Mouse (Mus musculus): ENCODE measurements at regions not wholly inside any gene's neighbourhood (a gene's known extent, or its start where the extent isn't known, plus 50 kb on each side); places are given as distances from the start of the nearest gene placed in this dataset.

DNA sequence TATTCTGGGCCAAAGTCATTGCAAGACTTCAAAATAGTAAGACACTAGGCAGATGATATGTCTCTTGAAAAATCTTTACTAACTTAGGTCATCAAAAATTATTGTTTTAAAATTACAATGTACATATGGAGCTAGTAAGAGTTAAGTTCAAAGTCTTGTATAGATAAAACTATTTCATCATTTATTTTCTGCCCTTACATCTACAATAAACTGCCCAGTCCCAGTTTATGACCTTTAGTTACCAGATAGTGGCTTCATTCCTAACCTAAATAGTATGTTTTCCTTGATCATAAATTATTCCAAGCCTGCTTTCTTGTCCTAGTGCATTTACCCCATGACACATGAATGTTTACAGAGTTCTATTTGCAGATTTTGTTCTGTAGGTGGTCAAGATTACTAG lies 72.9 kb downstream of the Manea start:
- no peak overlapping the region for H3K4me3 ChIP-seq (ENCODE audit: low read depth, low read length)
- H3K36me3 ChIP-seq (replicated peaks; ENCODE audit: insufficient read depth, low read length), result no peaks in the 10 kb centered on the region
- H3K4me1 ChIP-seq (ENCODE audit: insufficient read depth), result no peaks in the 10 kb centered on the region
- H3K27ac ChIP-seq (ENCODE audit: low read depth), result no peak overlapping the region
- no peaks in the 10 kb centered on the region for H3K9me3 ChIP-seq (ENCODE audit: low read length)
- no peak for ATAC-seq
- H3K9ac ChIP-seq (replicated peaks), result no peak overlapping the region
- no peak for TF ChIP-seq CTCF (IDR thresholded peaks at IDR 0.05; ENCODE audit: low read depth)
- no peak for TF ChIP-seq EP300 (IDR thresholded peaks at IDR 0.05; ENCODE audit: low read depth)
- DNase-seq, result no peak
- no peaks in the 10 kb centered on the region for H3K27me3 ChIP-seq (ENCODE audit: insufficient read depth, low read length)
- no peak overlapping the region for H3K4me2 ChIP-seq (ENCODE audit: low read depth, low read length)

GRCm38 (mm10) chr4:26259230-26260029 lies 87.3 kb downstream of the Manea start:
- H3K9ac ChIP-seq (replicated peaks), result no peak overlapping the region
- no peak overlapping the region for H3K27ac ChIP-seq (ENCODE audit: low read depth)
- no peak overlapping the region for H3K4me3 ChIP-seq (ENCODE audit: low read depth, low read length)
- ATAC-seq (no peak), DNase-seq (no peak)
- no peaks in the 10 kb centered on the region for H3K36me3 ChIP-seq (replicated peaks; ENCODE audit: insufficient read depth, low read length)
- no peaks in the 10 kb centered on the region for H3K4me1 ChIP-seq (ENCODE audit: insufficient read depth)
- TF ChIP-seq EP300 (IDR thresholded peaks at IDR 0.05; ENCODE audit: low read depth) (no peak), CTCF (IDR thresholded peaks at IDR 0.05; ENCODE audit: low read depth) (no peak)
- H3K4me2 ChIP-seq (ENCODE audit: low read depth, low read length), result no peak overlapping the region
- no peaks in the 10 kb centered on the region for H3K9me3 ChIP-seq (ENCODE audit: low read length)
- 45% methylated on average over 1 of the region's 1 CpGs for WGBS (ENCODE audit: insufficient replicate concordance)
- no peaks in the 10 kb centered on the region for H3K27me3 ChIP-seq (ENCODE audit: insufficient read depth, low read length)

DNA sequence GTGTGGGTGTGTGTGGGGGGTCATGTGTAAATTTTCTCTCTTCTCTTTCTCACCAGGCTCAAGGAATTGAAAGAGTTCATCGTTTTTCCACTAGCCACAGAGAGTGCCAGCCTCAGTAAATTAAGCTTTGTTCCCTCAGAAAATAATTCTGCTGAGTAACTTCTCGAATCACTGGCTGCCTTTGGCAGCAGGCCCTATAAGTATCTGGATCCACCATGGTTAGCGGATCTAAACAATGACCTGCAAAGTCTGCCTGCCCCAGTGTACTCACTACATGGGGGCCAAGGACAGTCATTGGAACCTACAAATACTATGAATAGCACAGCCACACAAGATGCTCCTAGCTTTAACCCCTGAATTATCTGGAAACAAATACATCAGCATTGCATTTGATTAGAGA lies 90.8 kb downstream of the Manea start:
- H3K4me3 ChIP-seq (ENCODE audit: low read depth, low read length), result no peak overlapping the region
- no peaks in the 10 kb centered on the region for H3K27me3 ChIP-seq (ENCODE audit: insufficient read depth, low read length)
- no peak overlapping the region for H3K9ac ChIP-seq (replicated peaks)
- DNase-seq (no peak), ATAC-seq (no peak)
- H3K4me2 ChIP-seq (ENCODE audit: low read depth, low read length), result no peak overlapping the region
- no peaks in the 10 kb centered on the region for H3K36me3 ChIP-seq (replicated peaks; ENCODE audit: insufficient read depth, low read length)
- H3K27ac ChIP-seq (ENCODE audit: low read depth), result no peak overlapping the region
- TF ChIP-seq EP300 (IDR thresholded peaks at IDR 0.05; ENCODE audit: low read depth) (no peak), CTCF (IDR thresholded peaks at IDR 0.05; ENCODE audit: low read depth) (no peak)
- H3K9me3 ChIP-seq (ENCODE audit: low read length), result no peaks in the 10 kb centered on the region
- H3K4me1 ChIP-seq (ENCODE audit: insufficient read depth), result no peaks in the 10 kb centered on the region
- WGBS (ENCODE audit: insufficient replicate concordance), result 66% methylated on average over 3 of the region's 3 CpGs

DNA sequence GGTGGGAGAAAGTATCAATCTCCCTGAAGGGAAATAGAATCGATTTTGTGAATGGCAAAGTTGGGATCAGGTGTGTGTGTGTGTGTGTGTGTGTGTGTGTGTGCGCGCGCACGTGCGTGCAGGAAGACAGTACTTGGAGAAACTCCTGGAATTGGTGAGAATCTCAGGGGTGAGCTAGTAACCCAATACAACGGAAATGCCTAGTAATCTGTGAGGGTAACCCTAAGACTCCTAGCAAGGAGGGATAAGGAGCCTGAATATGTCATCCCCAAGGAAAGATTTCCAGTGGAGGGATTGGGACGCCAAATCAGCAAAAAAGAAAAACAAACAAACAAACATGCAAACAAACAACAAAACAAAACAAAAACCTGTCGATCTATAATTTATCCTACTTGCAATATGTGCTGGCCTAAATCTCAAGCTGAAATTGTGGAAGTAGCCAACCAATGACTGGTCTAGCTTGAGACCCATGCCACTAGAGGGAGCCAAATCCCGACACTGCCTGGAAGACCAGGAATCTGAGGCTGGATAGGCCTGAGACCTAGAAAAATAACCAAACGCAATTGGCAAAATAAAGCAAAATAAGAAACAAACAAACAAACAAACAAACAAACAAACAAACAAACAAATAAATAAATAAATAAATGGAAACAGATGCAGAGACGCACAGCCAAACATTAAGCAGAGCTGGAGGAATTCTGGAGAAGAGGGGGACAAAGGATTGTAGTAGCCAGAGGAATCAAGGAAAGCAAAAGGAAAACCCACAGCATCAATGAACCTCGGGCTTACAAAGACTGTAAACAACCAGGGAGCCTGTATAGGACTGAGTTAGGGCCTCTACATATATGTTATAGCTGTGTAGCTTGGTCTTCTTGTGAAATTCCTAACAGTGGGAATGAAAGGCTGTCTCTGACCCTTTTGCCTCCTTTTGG lies 98.5 kb downstream of the Manea start:
- no peak overlapping the region for H3K4me2 ChIP-seq (ENCODE audit: low read depth, low read length)
- no peaks in the 10 kb centered on the region for H3K9me3 ChIP-seq (ENCODE audit: low read length)
- DNase-seq (peak; percentile 69), ATAC-seq (peak; percentile 59; the same call in 1 of the 2 replicates)
- 60% methylated on average over 13 of the region's 13 CpGs for WGBS (ENCODE audit: insufficient replicate concordance)
- H3K9ac ChIP-seq (replicated peaks), result no peak overlapping the region
- no peaks in the 10 kb centered on the region for H3K36me3 ChIP-seq (replicated peaks; ENCODE audit: insufficient read depth, low read length)
- H3K27ac ChIP-seq (ENCODE audit: low read depth), result no peak overlapping the region
- H3K27me3 ChIP-seq (ENCODE audit: insufficient read depth, low read length), result no peaks in the 10 kb centered on the region
- no peak for TF ChIP-seq EP300 (IDR thresholded peaks at IDR 0.05; ENCODE audit: low read depth)
- TF ChIP-seq CTCF (IDR thresholded peaks at IDR 0.05; ENCODE audit: low read depth), result peak; percentile 81
- no peak overlapping the region for H3K4me3 ChIP-seq (ENCODE audit: low read depth, low read length)
- no peaks in the 10 kb centered on the region for H3K4me1 ChIP-seq (ENCODE audit: insufficient read depth)

GRCm38 (mm10) chr4:26223267-26223666 lies 123.4 kb downstream of the Manea start:
- Histone ChIP-seq H3K9ac (replicated peaks) (no peak overlapping the region), H3K4me3 (ENCODE audit: low read depth, low read length) (no peak overlapping the region), H3K4me1 (ENCODE audit: insufficient read depth) (no peaks in the 10 kb centered on the region), H3K36me3 (replicated peaks; ENCODE audit: insufficient read depth, low read length) (no peaks in the 10 kb centered on the region), H3K4me2 (ENCODE audit: low read depth, low read length) (no peak overlapping the region), H3K27me3 (ENCODE audit: insufficient read depth, low read length) (no peaks in the 10 kb centered on the region), H3K9me3 (ENCODE audit: low read length) (no peaks in the 10 kb centered on the region), H3K27ac (ENCODE audit: low read depth) (no peak overlapping the region)
- ATAC-seq (no peak), DNase-seq (no peak)
- WGBS (ENCODE audit: insufficient replicate concordance), result 68% methylated on average over 1 of the region's 1 CpGs
- TF ChIP-seq EP300 (IDR thresholded peaks at IDR 0.05; ENCODE audit: low read depth) (no peak), CTCF (IDR thresholded peaks at IDR 0.05; ENCODE audit: low read depth) (no peak)
